Mouse (Mus musculus): Measurements from ENCODE around the gene 4930404N11Rik. TPM values are rescaled to one million over a fixed set of nuclear protein-coding genes. Genes with fewer than 3 reads are reported as not detected.

The 4930404N11Rik gene
- total and polyA plus RNA-seq, 2 experiments from 2014 or later = 0.68 TPM; not detected in 1

DNA sequence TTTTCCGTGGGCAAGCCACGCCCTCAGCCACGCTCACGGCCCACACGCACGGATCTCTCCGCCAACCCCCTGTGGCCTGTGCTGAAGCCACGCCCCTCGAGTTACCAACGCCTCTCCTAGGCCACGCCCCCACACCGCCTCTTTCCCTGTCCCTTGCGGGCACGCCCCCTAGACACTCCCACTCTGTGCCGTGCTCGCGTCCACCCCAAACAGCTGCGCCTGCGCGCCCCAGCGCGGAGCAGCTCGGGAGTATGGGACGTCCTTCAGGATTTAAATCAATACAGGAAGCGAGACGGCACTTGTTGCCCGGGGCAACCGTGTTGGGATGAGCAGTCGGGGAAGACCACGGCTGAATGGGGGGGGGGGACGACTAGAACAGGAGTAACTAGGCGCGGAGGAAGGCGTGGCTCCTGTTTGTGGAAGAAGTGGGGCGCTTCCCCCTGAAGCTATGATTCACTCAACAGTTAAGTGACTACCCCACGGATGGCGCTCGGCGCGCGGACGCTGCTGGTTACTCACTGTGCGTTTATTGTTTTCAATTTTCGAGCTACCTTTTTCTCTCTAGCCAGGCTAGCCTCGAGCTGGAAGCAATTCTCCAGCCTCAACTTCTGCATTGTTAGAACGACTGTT lies 13.1 kb upstream of the 4930404N11Rik start:
- WGBS = under 1% methylated on average over 46 of the region's 46 CpGs
- Histone ChIP-seq H3K27me3 (ENCODE audit: control insufficient read depth, insufficient read depth, low read length) (no peaks in the 10 kb centered on the region), H3K4me1 (ENCODE audit: control insufficient read depth, insufficient read depth) (peaks cover 17% of the 10 kb centered on the region), H3K9ac (replicated peaks; ENCODE audit: low read depth, low read length) (peak overlapping the region; percentile 43; the same call in 1 of the 2 replicates), H3K9me3 (replicated peaks; ENCODE audit: control insufficient read depth, low read length) (no peaks in the 10 kb centered on the region), H3K4me3 (ENCODE audit: low read depth, low read length) (peak overlapping the region; percentile 87), H3K27ac (ENCODE audit: low read depth) (peak overlapping the region; percentile 51; the same call in 1 of the 2 replicates), H3K4me2 (ENCODE audit: low read depth, low read length) (peak overlapping the region; percentile 71), H3K36me3 (replicated peaks; ENCODE audit: control insufficient read depth, insufficient read depth, low read length) (peaks cover 19% of the 10 kb centered on the region)
- peak; percentile 100 for DNase-seq (ENCODE audit: low spot score)
- TF ChIP-seq CTCF (IDR thresholded peaks at IDR 0.05; ENCODE audit: low read depth) (0 out of 2 replicates have a peak, but pooled peaks have one; percentile 23), EP300 (IDR thresholded peaks at IDR 0.05; ENCODE audit: low read depth) (no peak)
- peak; percentile 94 for ATAC-seq (ENCODE audit: insufficient read depth, low read depth)

DNA sequence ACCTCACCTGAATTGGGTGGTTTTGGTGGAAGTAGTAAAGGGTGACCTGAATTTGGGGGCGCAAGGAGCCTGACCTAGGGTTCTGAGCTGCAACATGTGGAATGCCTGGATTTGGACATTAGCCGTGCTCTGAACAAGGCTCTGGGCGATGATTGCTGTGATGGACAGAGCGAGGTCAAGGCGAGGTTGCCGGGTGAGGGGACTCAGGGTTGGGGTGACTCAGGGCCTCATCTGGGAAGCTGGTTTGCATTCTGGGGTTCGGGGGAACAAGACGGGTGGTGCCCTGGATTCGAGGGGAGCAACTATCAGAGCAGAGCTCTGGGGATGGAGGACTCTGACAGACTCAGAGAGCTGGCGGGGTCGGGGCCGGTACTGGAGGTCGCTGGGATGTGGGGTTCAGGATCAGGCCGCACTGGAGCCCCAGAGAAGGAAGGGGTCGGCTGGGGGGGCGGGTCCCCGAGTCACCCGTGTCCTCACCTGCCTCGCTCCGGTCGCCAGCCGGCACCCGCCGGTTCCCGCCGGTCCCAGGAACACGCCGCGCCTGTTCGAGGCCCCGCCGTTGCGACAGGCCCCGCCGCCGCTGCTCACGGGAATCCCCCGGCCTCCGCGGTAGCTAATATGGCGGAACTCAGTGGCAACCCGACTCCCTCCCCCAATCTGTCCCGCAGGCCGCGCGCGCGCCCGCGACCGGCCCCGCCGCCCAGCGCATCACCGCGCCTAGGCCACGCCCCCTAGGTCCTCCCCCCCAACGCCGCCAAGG lies 12.4 kb upstream of the 4930404N11Rik start, which contains the start of gene Fzr1:
Gene Fzr1 (minus strand): TSS at position 724 of the 760 bp plus-strand sequence.
- under 1% methylated on average over 54 of the region's 59 CpGs for WGBS
- Histone ChIP-seq H3K27me3 (ENCODE audit: control insufficient read depth, insufficient read depth, low read length) (no peaks in the 10 kb centered on the region), H3K4me3 (ENCODE audit: low read depth, low read length) (peak within 1 kb of the TSS; percentile 87), H3K4me1 (ENCODE audit: control insufficient read depth, insufficient read depth) (peaks cover 17% of the 10 kb centered on the region), H3K9ac (replicated peaks; ENCODE audit: low read depth, low read length) (peak within 1 kb of the TSS; percentile 92), H3K27ac (ENCODE audit: low read depth) (peak within 1 kb of the TSS; percentile 78), H3K9me3 (replicated peaks; ENCODE audit: control insufficient read depth, low read length) (no peaks in the 10 kb centered on the region), H3K36me3 (replicated peaks; ENCODE audit: control insufficient read depth, insufficient read depth, low read length) (peaks cover 24% of the 10 kb centered on the region), H3K4me2 (ENCODE audit: low read depth, low read length) (peak within 1 kb of the TSS; percentile 83)
- TF ChIP-seq CTCF (IDR thresholded peaks at IDR 0.05; ENCODE audit: low read depth) (no peak), EP300 (IDR thresholded peaks at IDR 0.05; ENCODE audit: low read depth) (no peak)
- DNase-seq (ENCODE audit: low spot score) = no peak
- peak; percentile 2; the same call in 1 of the 2 replicates for ATAC-seq (ENCODE audit: insufficient read depth, low read depth)

DNA sequence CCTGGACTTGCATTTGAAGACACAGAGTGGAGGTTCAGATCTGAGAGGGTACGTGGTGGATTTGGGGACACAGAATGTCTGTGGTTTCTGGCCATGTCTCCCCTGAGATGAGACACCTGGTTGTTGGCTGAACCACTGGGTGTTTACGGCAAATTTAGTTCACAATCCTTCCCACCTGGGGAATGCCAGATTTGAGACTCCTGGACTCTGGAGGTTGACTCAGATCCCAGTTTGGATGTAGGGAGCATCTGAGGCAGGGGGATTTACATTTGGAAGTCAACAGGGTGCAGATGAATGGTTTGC lies 11.7 kb upstream of the 4930404N11Rik start:
- TF ChIP-seq EP300 (IDR thresholded peaks at IDR 0.05; ENCODE audit: low read depth) = no peak
- no peak for TF ChIP-seq CTCF (IDR thresholded peaks at IDR 0.05; ENCODE audit: low read depth)
- Histone ChIP-seq H3K4me3 (ENCODE audit: low read depth, low read length) (peak overlapping the region; percentile 87), H3K36me3 (replicated peaks; ENCODE audit: control insufficient read depth, insufficient read depth, low read length) (peaks cover 24% of the 10 kb centered on the region), H3K4me1 (ENCODE audit: control insufficient read depth, insufficient read depth) (peaks cover 17% of the 10 kb centered on the region), H3K4me2 (ENCODE audit: low read depth, low read length) (peak overlapping the region; percentile 83), H3K27me3 (ENCODE audit: control insufficient read depth, insufficient read depth, low read length) (no peaks in the 10 kb centered on the region), H3K9ac (replicated peaks; ENCODE audit: low read depth, low read length) (peak overlapping the region; percentile 92), H3K9me3 (replicated peaks; ENCODE audit: control insufficient read depth, low read length) (no peaks in the 10 kb centered on the region), H3K27ac (ENCODE audit: low read depth) (peak overlapping the region; percentile 36; the same call in 1 of the 2 replicates)
- ATAC-seq (ENCODE audit: insufficient read depth, low read depth) = no peak
- DNase-seq (ENCODE audit: low spot score) = no peak
- 41% methylated on average over 2 of the region's 2 CpGs for WGBS

DNA sequence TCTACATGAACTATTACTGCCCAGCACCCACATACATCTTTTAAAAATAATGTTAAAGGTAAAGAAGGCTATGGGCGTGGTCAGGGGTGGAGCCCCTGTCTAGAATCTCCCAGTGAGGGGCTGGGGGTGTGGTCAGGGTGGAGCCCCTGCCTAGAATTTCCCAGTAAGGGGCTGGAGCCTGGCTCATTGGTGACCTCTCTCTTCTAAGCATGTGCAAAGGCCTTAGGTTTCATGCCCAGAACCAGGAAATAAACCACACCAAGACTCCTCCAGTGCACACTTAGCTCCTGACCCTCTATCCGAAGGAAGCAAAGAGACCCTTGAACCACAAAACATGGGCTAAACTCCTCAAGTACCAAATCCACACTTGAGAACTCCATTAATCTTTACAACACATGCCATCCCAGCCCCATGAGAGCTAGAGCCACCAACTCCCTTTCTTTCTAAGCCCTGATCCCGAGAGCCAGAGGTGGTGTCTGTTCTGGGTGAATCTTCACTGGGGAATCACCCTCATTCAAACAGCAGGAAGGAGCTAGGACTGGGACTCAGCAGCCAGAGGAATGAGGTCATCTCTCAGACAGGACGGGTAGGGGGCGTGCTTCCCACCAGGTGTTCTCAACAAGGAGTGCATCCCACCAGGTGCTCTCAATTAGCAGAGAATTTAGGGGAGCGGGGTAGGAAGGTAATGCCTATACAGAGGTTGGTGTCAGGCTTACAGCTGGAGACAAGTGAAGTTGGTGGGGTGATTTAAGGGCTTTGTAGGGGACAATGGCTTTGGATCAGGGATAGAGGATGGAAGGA lies 11.1 kb upstream of the 4930404N11Rik start:
- Histone ChIP-seq H3K9me3 (replicated peaks; ENCODE audit: control insufficient read depth, low read length) (no peaks in the 10 kb centered on the region), H3K4me3 (ENCODE audit: low read depth, low read length) (peak overlapping the region; percentile 87), H3K27ac (ENCODE audit: low read depth) (peak overlapping the region; percentile 36; the same call in 1 of the 2 replicates), H3K4me2 (ENCODE audit: low read depth, low read length) (peak overlapping the region; percentile 83), H3K9ac (replicated peaks; ENCODE audit: low read depth, low read length) (peak overlapping the region; percentile 92), H3K27me3 (ENCODE audit: control insufficient read depth, insufficient read depth, low read length) (no peaks in the 10 kb centered on the region), H3K36me3 (replicated peaks; ENCODE audit: control insufficient read depth, insufficient read depth, low read length) (peaks cover 24% of the 10 kb centered on the region), H3K4me1 (ENCODE audit: control insufficient read depth, insufficient read depth) (peaks cover 17% of the 10 kb centered on the region)
- no peak for TF ChIP-seq CTCF (IDR thresholded peaks at IDR 0.05; ENCODE audit: low read depth)
- TF ChIP-seq EP300 (IDR thresholded peaks at IDR 0.05; ENCODE audit: low read depth) = no peak
- ATAC-seq (ENCODE audit: insufficient read depth, low read depth) (no peak), DNase-seq (ENCODE audit: low spot score) (no peak)
- WGBS = 40% methylated on average over 6 of the region's 6 CpGs

DNA sequence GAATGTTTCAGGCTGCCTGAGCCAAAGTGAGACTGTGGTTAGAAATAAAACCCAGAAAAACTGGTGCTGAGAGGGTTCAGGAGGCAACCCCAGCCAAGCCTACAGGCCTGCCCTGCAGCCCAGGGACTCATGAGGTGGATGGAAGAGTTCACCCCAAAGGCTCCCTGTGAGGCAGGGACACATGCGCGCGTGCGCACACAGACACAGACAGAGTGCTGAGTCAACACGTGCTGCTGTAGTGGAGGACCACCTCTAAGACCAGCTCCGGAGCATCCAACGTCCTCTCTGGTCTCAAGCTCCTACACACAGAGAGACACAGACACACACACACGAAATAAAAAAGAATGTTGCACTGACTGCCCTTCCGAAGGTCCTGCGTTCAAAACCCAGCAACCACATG lies 9.7 kb upstream of the 4930404N11Rik start:
- H3K4me2 ChIP-seq (ENCODE audit: low read depth, low read length) = no peak overlapping the region
- no peak for DNase-seq (ENCODE audit: low spot score)
- H3K9ac ChIP-seq (replicated peaks; ENCODE audit: low read depth, low read length) = no peak overlapping the region
- H3K27me3 ChIP-seq (ENCODE audit: control insufficient read depth, insufficient read depth, low read length) = no peaks in the 10 kb centered on the region
- no peak overlapping the region for H3K27ac ChIP-seq (ENCODE audit: low read depth)
- ATAC-seq (ENCODE audit: insufficient read depth, low read depth) = no peak
- TF ChIP-seq CTCF (IDR thresholded peaks at IDR 0.05; ENCODE audit: low read depth) (no peak), EP300 (IDR thresholded peaks at IDR 0.05; ENCODE audit: low read depth) (no peak)
- no peak overlapping the region for H3K4me3 ChIP-seq (ENCODE audit: low read depth, low read length)
- peaks cover 17% of the 10 kb centered on the region for H3K4me1 ChIP-seq (ENCODE audit: control insufficient read depth, insufficient read depth)
- peaks cover 34% of the 10 kb centered on the region for H3K36me3 ChIP-seq (replicated peaks; ENCODE audit: control insufficient read depth, insufficient read depth, low read length)
- WGBS = 91% methylated on average over 10 of the region's 10 CpGs
- no peaks in the 10 kb centered on the region for H3K9me3 ChIP-seq (replicated peaks; ENCODE audit: control insufficient read depth, low read length)

Measured in heart, postnatal 0 days (tissue).